Mouse (Mus musculus): Measurements from ENCODE around the gene Lrrc8d.

DNA sequence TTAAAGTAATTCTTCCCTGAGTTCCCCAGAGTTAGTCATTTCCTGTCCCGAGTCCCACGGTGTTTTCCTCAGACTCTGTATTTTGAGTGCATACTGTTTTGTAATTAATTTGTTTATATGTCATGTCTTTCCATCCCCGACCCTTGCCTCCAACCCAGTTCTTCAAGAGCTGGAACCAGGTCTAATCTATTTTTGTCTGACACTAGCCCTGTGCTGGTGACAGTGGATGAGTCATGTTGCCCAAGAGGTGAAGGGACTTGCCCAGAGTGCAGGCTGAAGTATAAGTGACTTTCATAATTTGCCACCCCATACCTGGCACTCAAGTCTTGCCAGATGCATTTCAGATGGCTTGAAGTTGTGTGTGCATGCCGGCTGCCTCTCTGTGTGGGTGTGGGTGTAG, 98.7 kb downstream of the Lrrc8d start:
- no peak for TF ChIP-seq GATA1 (IDR thresholded peaks at IDR 0.05; ENCODE audit: borderline replicate concordance, low read length)
- no peak for TF ChIP-seq FLI1 (IDR thresholded peaks at IDR 0.05; ENCODE audit: low read length)

All from megakaryocyte, embryonic 14.5 days (primary cell).